Mouse (Mus musculus) testis, adult 2 months (tissue): ENCODE data around the gene Cacna1i.

ENCODE experiments used
- CTCF ChIP-seq: fragments of 200-500 bp; IDR thresholded peaks from 2 replicates; pipeline ENCODE4 v1.5.1; 2012; ENCODE audit warnings: low read depth, mild to moderate bottlenecking, inconsistent platforms, low read length, moderate library complexity; ENCODE audit not compliant: control insufficient read depth, insufficient read depth, insufficient replicate concordance
- POLR2A ChIP-seq: fragments of 200-500 bp; IDR thresholded peaks from 2 replicates; pipeline ENCODE4 v1.6.1; 2012; ENCODE audit warnings: low read depth, mild to moderate bottlenecking, inconsistent platforms, low read length, moderate library complexity; ENCODE audit not compliant: control insufficient read depth

GRCm38 (mm10) chr15:80413070-80413469 is 126.0 kb downstream of the Cacna1i start:
- no peak for TF ChIP-seq CTCF
- TF ChIP-seq POLR2A: no peak
